Mouse (Mus musculus): Measurements from ENCODE around the gene Cox4i2. TPM values are rescaled to one million over a fixed set of nuclear protein-coding genes. Genes with fewer than 3 reads are reported as not detected.

Gene Cox4i2
- total and polyA plus RNA-seq, 2 experiments from 2014 or later = 17.0 to 29.9 TPM

DNA sequence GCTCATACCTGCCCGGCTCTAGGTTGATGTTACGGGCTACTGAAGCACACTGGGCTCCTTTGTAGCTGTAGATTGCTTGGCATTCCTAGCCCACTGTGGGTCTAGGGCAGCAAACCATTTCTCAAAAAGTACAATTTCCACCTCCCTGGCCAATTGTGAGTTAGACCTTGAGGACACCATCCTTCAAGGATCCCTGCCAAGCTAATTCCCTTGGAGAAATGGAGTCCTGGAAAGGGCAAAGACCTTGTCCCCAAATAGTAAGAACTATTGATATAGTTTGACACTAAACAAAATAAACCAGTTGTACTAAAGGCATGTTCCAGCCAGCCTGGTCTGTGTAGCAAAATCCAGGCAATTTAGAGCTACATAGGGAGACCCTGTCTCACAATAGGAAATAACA lies 15.6 kb upstream of the Cox4i2 start:
- H3K9me3 ChIP-seq (replicated peaks; ENCODE audit: control insufficient read depth, low read length) = no peaks in the 10 kb centered on the region
- peak overlapping the region; percentile 79 for H3K9ac ChIP-seq (replicated peaks; ENCODE audit: low read depth, low read length)
- peak overlapping the region; percentile 73 for H3K4me2 ChIP-seq (ENCODE audit: low read depth, low read length)
- WGBS = 56% methylated on average over 2 of the region's 2 CpGs
- H3K27me3 ChIP-seq (ENCODE audit: control insufficient read depth, insufficient read depth, low read length) = no peaks in the 10 kb centered on the region
- ATAC-seq (ENCODE audit: insufficient read depth, low read depth) = no peak
- H3K4me1 ChIP-seq (ENCODE audit: control insufficient read depth, insufficient read depth) = peaks cover 22% of the 10 kb centered on the region
- TF ChIP-seq CTCF (IDR thresholded peaks at IDR 0.05; ENCODE audit: low read depth) = no peak
- TF ChIP-seq EP300 (IDR thresholded peaks at IDR 0.05; ENCODE audit: low read depth) = no peak
- no peaks in the 10 kb centered on the region for H3K36me3 ChIP-seq (replicated peaks; ENCODE audit: control insufficient read depth, insufficient read depth, low read length)
- H3K4me3 ChIP-seq (ENCODE audit: low read depth, low read length) = peak overlapping the region; percentile 71
- DNase-seq (ENCODE audit: low spot score) = no peak
- peak overlapping the region; percentile 89 for H3K27ac ChIP-seq (ENCODE audit: low read depth)

DNA sequence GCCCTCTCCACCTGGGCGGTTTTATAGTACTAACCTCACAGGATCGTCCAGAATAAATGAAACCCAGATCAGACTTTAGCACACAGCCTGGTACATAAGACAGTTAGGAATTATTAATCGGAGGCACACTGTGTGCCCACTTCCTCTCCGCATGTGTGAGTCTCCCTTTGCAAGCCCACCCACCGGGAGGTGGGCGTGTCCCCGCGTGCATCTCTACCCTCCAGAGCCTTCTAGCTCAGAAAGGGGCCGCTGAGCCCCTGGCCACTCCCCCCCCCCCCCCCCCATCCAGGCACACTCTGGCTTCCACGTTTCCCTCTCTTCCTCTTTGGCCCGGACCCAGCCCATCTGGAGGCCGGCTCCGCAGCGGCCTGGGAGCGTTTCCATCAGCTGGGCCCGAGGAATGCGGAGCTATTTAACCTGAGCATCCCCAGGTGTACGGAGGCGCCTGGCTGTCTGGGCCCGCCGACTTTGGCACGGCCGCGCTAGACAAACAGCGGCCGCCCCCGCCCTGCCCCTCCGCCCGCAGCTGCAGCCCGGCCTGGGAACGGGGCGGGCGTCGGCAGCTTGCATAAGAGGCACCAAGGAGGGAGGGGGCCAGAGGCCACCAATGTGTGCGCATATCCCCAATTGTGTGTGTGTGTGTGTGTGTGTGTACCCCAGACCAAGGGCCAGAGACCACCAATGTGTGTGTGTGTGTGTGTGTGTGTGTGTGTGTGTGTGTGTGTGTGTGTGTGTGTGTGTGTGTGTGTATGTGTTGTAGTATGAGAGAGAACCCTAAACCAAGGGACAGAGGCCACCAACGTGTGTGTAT lies 14.7 kb upstream of the Cox4i2 start:
- 4% methylated on average over 33 of the region's 36 CpGs for WGBS
- Histone ChIP-seq H3K36me3 (replicated peaks; ENCODE audit: control insufficient read depth, insufficient read depth, low read length) (no peaks in the 10 kb centered on the region), H3K4me1 (ENCODE audit: control insufficient read depth, insufficient read depth) (peaks cover 22% of the 10 kb centered on the region), H3K27ac (ENCODE audit: low read depth) (peak overlapping the region; percentile 89), H3K4me2 (ENCODE audit: low read depth, low read length) (peak overlapping the region; percentile 73), H3K27me3 (ENCODE audit: control insufficient read depth, insufficient read depth, low read length) (no peaks in the 10 kb centered on the region), H3K9ac (replicated peaks; ENCODE audit: low read depth, low read length) (peak overlapping the region; percentile 79), H3K9me3 (replicated peaks; ENCODE audit: control insufficient read depth, low read length) (no peaks in the 10 kb centered on the region), H3K4me3 (ENCODE audit: low read depth, low read length) (peak overlapping the region; percentile 71)
- ATAC-seq (ENCODE audit: insufficient read depth, low read depth) (peak; percentile 19), DNase-seq (ENCODE audit: low spot score) (peak; percentile 73)
- TF ChIP-seq EP300 (IDR thresholded peaks at IDR 0.05; ENCODE audit: low read depth) (peak; percentile 65), CTCF (IDR thresholded peaks at IDR 0.05; ENCODE audit: low read depth) (no peak)

GRCm38 (mm10) chr2:152739842-152740260 lies 14.1 kb upstream of the Cox4i2 start:
- Histone ChIP-seq H3K4me3 (ENCODE audit: low read depth, low read length) (no peak overlapping the region), H3K36me3 (replicated peaks; ENCODE audit: control insufficient read depth, insufficient read depth, low read length) (no peaks in the 10 kb centered on the region), H3K4me1 (ENCODE audit: control insufficient read depth, insufficient read depth) (peaks cover 19% of the 10 kb centered on the region; the same call in 1 of the 2 replicates), H3K27ac (ENCODE audit: low read depth) (peak overlapping the region; percentile 89), H3K9ac (replicated peaks; ENCODE audit: low read depth, low read length) (no peak overlapping the region), H3K27me3 (ENCODE audit: control insufficient read depth, insufficient read depth, low read length) (no peaks in the 10 kb centered on the region), H3K9me3 (replicated peaks; ENCODE audit: control insufficient read depth, low read length) (no peaks in the 10 kb centered on the region), H3K4me2 (ENCODE audit: low read depth, low read length) (peak overlapping the region; percentile 73; the same call in 1 of the 2 replicates)
- TF ChIP-seq CTCF (IDR thresholded peaks at IDR 0.05; ENCODE audit: low read depth) = no peak
- no peak for TF ChIP-seq EP300 (IDR thresholded peaks at IDR 0.05; ENCODE audit: low read depth)
- ATAC-seq (ENCODE audit: insufficient read depth, low read depth) (no peak), DNase-seq (ENCODE audit: low spot score) (no peak)
- 33% methylated on average over 3 of the region's 3 CpGs for WGBS

DNA sequence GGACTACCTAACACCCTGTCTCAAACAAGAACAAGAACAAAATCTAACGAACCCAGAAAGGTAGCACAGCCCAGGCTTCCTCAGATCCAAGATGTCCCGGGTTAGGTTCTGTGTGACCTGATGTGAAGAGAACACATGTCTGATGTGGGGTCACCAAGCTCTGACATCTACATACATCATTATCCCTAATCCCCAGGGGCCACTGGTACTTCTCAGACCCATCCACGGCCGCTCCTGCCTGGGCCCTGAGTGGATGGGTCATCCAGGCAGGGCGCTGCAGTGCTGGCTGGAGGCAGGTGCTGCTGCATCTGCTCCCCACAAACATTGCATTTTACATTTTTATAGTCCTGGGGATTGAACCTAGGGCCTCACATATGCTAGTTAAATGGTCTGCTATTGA lies 13.5 kb upstream of the Cox4i2 start:
- H3K9ac ChIP-seq (replicated peaks; ENCODE audit: low read depth, low read length) = no peak overlapping the region
- H3K4me2 ChIP-seq (ENCODE audit: low read depth, low read length) = no peak overlapping the region
- no peak overlapping the region for H3K4me3 ChIP-seq (ENCODE audit: low read depth, low read length)
- no peaks in the 10 kb centered on the region for H3K27me3 ChIP-seq (ENCODE audit: control insufficient read depth, insufficient read depth, low read length)
- WGBS = 89% methylated on average over 5 of the region's 5 CpGs
- H3K4me1 ChIP-seq (ENCODE audit: control insufficient read depth, insufficient read depth) = peaks cover 19% of the 10 kb centered on the region; the same call in 1 of the 2 replicates
- no peak for ATAC-seq (ENCODE audit: insufficient read depth, low read depth)
- no peak overlapping the region for H3K27ac ChIP-seq (ENCODE audit: low read depth)
- TF ChIP-seq EP300 (IDR thresholded peaks at IDR 0.05; ENCODE audit: low read depth) = no peak
- no peak for TF ChIP-seq CTCF (IDR thresholded peaks at IDR 0.05; ENCODE audit: low read depth)
- no peaks in the 10 kb centered on the region for H3K9me3 ChIP-seq (replicated peaks; ENCODE audit: control insufficient read depth, low read length)
- no peak for DNase-seq (ENCODE audit: low spot score)
- H3K36me3 ChIP-seq (replicated peaks; ENCODE audit: control insufficient read depth, insufficient read depth, low read length) = no peaks in the 10 kb centered on the region

DNA sequence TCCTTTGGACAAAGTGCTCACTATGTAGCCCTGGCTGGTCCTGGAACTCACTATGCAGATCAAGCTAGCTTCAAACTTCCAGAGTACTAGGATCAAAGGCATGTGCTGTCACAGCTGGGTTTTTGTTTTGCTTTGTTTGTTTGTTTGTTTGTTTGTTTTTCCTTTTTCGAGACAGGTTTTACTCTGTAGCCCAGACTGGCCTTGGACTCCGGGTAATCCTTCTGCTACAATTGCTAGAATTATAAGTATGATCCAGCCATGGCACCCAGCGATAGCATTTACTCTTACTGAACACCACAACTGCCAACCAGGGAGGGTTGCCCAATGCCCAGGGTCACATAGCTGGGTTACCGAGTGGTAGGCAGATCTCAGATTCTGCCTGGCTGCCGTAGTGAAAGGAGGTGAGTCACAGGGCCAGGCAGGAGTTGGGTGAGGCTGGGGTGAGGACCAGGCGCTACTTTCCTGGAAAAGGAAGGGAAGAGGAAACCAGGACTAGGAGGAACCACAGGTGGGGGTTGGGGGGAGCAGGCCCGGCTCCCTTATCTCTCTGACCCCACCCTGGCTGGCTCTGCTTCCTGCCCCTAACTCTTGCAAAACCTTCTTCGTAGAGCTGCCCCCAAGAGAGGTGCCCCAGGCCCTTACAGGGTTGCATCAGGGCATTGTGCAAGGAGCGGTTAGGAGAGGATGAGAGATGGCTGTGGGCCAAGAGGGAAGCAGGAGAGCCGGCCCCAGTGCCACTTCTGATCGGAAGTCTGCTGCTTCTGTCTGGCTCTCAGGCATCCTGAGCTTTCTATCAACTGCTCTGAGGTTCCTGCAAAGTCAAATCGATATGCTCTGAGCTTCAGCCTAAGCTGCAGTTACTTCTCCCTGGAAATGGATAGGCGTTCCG lies 12.6 kb upstream of the Cox4i2 start:
- Histone ChIP-seq H3K36me3 (replicated peaks; ENCODE audit: control insufficient read depth, insufficient read depth, low read length) (no peaks in the 10 kb centered on the region), H3K27me3 (ENCODE audit: control insufficient read depth, insufficient read depth, low read length) (no peaks in the 10 kb centered on the region), H3K9ac (replicated peaks; ENCODE audit: low read depth, low read length) (peak overlapping the region; percentile 17; the same call in 1 of the 2 replicates), H3K4me1 (ENCODE audit: control insufficient read depth, insufficient read depth) (peaks cover 19% of the 10 kb centered on the region; the same call in 1 of the 2 replicates), H3K9me3 (replicated peaks; ENCODE audit: control insufficient read depth, low read length) (no peaks in the 10 kb centered on the region), H3K27ac (ENCODE audit: low read depth) (peak overlapping the region; percentile 79), H3K4me3 (ENCODE audit: low read depth, low read length) (no peak overlapping the region), H3K4me2 (ENCODE audit: low read depth, low read length) (peak overlapping the region; percentile 46)
- peak; percentile 32 for ATAC-seq (ENCODE audit: insufficient read depth, low read depth)
- peak; percentile 95 for DNase-seq (ENCODE audit: low spot score)
- TF ChIP-seq EP300 (IDR thresholded peaks at IDR 0.05; ENCODE audit: low read depth) (no peak), CTCF (IDR thresholded peaks at IDR 0.05; ENCODE audit: low read depth) (no peak)
- WGBS = 32% methylated on average over 14 of the region's 14 CpGs
